Mouse (Mus musculus): ENCODE data around the gene Pknox1.

Gene Pknox1

DNA sequence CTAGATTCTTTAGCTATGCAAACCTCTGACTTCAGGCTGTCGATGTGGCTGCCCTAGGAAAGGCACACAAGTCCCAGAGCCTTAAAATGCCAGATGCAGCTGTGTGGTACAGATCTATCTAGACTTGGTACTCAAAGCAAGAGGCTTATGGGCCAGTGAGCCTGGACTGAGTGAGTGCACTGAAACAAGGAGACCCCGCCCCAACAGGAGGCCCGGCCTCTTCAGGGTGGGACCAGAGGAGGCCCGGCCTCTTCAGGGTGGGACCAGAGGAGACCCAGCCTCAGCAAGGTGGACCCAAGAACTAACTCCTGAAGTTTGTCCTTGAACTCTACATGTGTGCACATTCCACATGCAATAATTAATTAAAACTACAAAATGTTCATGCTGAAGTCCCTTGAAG, 78.4 kb downstream of the Pknox1 start:
- no peak for DNase-seq (ENCODE audit: low read depth in 2 of 2, low spot score in 2 of 2)

DNA sequence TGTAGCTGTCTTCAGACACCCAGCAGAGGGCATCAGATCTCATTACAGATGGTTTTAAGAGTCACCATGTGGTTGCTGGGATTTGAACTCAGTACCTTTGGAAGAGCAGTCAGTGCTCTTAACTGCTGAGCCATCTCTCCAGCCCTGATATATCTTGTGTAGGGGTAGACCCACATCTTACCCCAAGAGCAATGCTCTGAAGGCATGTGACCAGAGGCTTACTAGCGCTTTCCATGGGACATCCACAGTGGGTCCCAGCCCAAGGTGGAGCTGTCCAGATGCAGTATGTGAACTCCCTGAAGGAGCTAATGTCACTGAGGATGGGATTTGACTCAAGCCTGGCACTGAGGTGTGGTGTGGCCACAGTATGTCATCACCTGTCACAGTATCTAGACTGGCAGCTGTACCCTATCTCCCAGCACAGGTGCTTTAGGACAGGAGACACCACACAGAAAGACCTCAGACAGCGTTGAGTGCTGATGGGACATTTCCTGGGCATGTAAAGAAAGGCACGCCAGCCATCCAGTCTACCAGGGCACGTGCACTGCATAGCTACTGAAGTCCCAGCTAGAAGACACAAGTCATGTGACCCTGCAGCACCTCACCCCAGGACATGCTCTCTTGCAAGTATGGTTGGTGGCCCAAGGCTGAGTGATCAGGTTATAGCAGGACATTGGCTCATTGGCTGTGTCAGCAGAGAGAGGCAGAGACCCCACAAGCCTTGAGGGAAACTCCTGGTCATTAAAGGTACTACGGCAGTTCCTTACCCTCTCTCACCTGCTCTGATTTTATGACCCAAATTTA, 81.9 kb downstream of the Pknox1 start:
- DNase-seq (ENCODE audit: low read depth in 2 of 2, low spot score in 2 of 2) = no peak

DNA sequence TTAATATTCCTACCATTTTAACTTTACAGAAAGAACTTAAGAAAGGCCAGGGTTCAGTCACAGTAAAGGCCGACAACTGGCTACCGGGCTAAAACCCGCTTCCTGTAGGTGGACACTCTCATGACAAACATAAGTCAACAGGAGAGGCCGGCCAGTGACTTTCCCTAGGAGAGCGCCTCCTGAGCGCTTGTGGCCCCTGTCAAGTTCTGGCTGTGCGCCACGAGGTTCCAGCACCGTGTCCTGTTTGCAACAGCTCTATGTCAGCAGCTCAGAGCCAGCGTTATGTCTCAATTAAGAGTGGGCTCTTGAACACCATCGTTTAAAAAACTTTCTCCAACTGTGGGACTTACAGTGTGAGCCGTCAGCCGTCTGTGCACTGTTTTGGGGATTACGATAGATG, 87.6 kb downstream of the Pknox1 start:
- no peak for DNase-seq (ENCODE audit: low read depth in 2 of 2, low spot score in 2 of 2)

DNA sequence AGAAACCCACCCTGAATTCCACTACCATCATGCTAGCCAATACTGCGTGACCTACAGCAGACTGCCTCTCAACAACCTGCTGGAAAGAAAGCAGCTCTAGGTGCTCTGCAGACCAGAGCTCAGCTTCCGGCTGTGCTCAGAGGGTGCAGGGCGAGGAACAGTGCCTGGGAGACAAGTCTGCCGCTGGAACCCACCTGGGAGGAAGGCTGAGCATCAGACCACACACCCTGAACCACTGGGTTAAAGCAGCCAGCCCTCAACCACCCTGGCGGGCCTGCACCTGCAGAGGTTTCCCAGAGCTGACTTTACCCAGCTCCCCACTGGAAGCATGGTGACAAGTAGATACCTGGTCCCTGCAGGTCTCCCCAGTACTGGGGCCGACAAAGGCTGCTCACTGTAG, 88.7 kb downstream of the Pknox1 start:
- DNase-seq (ENCODE audit: low read depth in 2 of 2, low spot score in 2 of 2) = no peak

DNA sequence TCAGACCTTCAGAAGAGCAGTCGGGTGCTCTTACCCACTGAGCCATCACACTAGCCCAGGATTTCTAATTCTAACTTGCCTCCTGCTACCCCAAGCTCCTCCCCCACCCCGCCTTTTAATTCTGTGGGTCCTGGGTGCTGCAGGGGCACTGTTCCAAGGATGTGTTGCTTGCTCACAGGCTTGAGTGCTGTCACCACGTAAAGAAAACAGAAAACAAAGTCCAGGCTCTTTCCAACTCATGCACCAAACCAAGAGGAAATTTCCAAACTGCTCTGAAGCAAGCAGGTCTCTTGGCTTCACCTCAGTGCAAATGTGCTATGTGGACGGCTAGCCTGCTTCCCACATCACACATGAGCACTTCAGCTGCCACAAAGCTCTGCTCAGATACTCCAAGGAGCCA, 90.8 kb downstream of the Pknox1 start:
- DNase-seq (ENCODE audit: low read depth in 2 of 2, low spot score in 2 of 2) = no peak

DNA sequence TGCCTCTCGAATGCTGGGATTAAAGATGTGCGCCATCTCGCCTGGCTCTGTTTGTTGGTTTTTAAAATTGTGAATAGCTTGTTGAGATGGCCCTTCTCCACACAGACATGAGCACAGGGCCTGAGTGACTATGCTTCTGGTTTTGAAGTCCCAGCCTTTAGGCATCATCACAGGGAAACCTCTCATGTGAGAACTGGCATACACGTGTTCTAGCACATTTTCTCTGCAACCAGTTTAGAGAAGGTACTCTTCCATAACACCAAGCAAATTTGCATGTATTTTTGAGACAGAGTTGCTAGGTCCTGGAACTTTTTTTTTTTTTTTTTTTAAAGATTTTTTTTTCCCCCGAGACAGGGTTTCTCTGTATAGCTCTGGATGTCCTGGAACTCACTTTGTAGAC, 92.1 kb downstream of the Pknox1 start:
- no peak for DNase-seq (ENCODE audit: low read depth in 2 of 2, low spot score in 2 of 2)
